Mouse (Mus musculus): ENCODE measurements at regions not wholly inside any gene's neighbourhood (a gene's known extent, or its start where the extent isn't known, plus 50 kb on each side); places are given as distances from the start of the nearest gene placed in this dataset.
"Not testable (repeated sequence)": the region's sequence is repeated elsewhere in the genome, so short reads cannot be mapped to it uniquely, and the experiment has no call there.

DNA sequence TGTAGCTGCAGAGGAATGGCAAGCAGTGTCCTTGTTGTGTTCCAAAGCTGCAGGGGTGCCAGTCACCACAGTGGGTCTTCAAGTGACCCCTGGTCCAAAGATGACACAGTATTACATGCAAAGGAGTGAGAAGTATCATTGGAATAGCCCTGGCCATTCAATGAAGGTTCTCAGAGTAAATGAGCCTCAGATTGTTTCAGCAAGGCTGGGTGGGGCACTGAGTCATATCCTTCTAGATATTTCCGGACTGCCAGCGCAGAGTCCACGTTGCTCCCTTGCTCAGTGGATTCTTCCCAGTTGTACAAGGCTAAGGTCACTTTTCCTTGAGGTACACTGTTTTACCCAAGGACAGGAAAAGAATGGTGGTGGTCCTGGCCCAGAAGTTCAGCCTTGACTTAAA lies 319.2 kb upstream of the Irx1 start:
- DNase-seq: no peak

- no peak for DNase-seq
These were observed 320.2 kb upstream of the Irx1 start for GRCm38 (mm10) chr13:72283701-72284100.

- DNase-seq: no peak
These were observed 322.8 kb upstream of the Irx1 start for GRCm38 (mm10) chr13:72286301-72286700.

DNA sequence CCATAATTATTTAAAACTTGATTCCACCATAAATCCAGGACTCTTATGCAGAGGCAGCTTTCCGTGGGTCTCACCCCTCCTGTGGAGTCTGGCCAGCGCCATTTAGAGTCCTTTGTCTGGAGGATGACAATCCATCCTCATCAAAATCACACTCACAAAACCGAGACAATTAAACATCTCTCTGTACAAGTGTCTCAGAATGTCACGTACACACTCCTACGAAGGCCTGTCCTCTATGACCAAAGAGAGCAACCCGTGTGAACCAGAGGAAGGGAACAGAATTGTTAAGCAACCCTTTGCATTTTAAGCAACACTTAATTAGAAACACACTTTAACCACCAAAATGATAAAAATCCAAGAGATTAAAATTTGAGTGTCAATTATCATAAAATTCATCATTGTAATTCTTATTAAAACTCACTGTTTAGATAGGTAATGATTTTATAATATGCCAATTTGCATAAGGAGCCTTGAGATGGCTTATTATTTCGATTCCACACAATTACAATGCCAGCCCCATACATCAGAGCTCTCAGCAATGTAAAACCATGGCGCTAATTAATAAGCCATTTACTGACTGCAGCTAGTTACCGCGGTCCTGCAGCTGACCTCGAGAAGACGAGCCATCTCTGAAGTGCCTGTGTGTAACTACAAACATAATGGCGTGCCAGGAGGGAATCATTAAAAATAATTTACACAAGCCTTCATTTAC lies 325.0 kb upstream of the Irx1 start:
- DNase-seq: no peak

GRCm38 (mm10) chr13:72289093-72289501 lies 325.6 kb upstream of the Irx1 start:
- DNase-seq: no peak

DNA sequence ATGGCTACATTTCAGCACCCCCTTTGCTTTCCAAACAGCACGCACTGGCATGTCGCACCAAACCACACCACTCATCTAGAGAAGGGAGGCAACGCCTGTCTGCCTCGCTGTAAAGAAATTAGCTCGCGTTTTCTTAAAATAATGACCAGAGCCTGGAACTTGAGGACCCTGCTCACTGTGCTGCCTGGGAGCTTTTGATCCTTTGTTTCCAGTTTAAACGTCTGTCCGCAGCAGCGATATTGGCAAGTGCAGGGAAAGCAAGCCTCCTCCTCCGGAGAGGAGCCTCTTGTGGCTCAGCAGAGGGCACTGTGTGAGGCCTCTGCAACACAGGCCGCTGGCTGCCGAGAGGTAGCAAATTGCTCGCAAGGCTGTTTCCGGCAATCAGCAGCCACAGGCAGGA lies 328.8 kb upstream of the Irx1 start:
- DNase-seq: no peak

GRCm38 (mm10) chr13:72293059-72293694 lies 329.7 kb upstream of the Irx1 start:
- DNase-seq: no peak

- no peak for DNase-seq
These were observed 330.3 kb upstream of the Irx2 start for GRCm38 (mm10) chr13:72298264-72298870.

- DNase-seq: no peak
These were observed 329.0 kb upstream of the Irx2 start for GRCm38 (mm10) chr13:72299660-72300059.

GRCm38 (mm10) chr13:72301114-72301513 lies 327.5 kb upstream of the Irx2 start:
- DNase-seq: no peak

DNA sequence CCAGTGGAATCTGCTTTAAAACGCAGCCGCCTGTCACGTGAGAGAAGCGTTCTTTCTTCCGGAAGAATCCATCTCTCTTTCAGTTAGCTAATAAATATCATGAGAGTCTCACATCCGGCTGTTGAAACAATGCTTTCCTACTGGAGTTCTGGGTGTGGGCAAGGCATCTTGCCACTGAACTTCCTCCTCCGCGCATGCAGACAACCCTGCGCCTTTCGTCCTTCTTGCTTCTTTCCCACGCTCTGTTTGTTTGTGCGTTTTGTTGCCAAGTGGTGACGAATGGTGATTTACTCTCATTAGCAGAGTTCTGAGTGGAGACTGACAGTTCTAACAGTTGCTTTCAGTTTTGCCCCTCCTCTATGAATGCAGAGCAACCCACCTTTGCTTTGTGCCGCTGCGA lies 326.8 kb upstream of the Irx2 start:
- DNase-seq: no peak

DNA sequence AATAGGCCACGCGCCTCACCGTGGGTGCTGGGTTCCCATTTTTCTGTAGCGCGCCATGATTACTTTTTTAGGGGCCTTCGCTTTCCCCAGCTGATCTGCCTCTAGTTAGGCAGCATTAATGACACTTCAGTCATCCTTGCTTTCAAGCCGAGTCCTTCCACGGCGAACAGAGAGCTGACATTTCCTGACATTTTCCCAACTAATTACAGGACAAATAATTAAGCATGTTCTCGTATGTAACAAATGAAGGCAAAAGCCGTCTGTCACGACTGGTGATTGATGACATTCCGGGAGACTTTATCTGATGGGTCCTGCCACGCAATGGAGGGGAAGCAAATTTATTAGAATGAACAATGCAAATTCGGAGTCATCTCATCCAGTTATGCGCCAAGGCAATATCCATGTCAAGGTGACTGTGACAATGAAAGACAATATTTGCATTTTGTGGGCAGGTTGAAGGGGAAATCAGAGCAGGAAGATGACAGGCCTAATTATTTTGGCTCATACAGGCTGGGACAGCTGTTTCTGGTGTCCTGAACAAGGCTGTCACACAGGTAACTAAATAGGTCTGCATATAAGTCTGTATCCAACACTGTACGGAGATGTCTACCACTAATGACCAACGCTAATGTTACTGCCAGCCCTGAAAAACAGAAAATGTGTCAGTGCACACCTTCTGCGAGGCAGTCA lies 326.0 kb upstream of the Irx2 start:
- no peak for DNase-seq

GRCm38 (mm10) chr13:72303126-72303760 lies 325.4 kb upstream of the Irx2 start:
- no peak for DNase-seq

DNA sequence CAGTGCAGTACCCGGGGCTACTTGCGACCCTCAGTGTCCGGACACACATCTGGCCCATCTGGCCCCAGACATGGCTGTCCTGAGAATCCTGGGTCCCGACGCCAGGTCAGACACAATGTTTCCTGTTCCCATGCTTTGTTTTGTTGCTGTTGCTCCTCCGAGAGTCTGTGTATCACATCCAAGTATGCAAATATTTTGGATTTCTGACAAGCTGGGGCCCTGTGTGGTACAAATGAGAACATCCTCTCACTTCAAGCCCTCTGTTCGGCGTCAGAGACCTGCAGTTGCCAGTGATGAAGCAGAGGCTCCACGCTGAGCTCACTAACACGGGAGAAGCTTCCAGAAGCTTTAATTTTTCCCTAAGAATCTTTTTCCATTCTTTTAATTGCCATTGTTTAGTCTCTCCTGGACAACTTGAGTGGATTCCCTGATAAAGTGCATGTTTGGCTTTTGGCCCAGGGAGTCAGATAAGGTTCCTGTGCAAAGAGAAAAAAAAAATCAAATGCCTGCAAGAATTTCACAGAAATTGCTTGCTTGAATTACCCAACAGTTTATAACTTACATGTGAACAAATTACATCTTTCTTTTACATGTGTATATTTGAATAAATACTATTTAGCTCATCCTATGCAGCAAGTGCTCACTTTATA lies 304.5 kb upstream of the Irx2 start:
- no peak for DNase-seq

DNA sequence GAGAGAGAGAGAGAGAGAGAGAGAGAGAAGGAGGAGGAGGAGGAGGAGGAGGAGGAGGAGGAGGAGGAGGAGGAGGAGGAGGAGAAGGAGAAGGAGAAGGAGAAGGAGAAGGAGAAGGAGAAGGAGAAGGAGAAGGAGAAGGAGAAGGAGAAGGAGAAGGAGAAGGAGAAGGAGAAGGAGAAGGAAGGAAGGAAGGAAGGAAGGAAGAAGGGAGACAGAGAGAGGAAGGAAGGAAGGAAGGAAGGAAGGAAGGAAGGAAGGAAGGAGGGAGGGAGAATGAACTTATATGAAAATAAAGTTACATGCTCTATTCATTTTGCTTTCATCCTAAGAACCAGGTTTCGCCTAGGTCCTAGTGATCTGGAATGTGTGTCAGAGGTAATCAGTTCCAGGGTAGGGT lies 302.4 kb upstream of the Irx2 start:
- DNase-seq: not testable (repeated sequence)

GRCm38 (mm10) chr13:72345647-72346133 lies 282.9 kb upstream of the Irx2 start:
- no peak for DNase-seq

DNA sequence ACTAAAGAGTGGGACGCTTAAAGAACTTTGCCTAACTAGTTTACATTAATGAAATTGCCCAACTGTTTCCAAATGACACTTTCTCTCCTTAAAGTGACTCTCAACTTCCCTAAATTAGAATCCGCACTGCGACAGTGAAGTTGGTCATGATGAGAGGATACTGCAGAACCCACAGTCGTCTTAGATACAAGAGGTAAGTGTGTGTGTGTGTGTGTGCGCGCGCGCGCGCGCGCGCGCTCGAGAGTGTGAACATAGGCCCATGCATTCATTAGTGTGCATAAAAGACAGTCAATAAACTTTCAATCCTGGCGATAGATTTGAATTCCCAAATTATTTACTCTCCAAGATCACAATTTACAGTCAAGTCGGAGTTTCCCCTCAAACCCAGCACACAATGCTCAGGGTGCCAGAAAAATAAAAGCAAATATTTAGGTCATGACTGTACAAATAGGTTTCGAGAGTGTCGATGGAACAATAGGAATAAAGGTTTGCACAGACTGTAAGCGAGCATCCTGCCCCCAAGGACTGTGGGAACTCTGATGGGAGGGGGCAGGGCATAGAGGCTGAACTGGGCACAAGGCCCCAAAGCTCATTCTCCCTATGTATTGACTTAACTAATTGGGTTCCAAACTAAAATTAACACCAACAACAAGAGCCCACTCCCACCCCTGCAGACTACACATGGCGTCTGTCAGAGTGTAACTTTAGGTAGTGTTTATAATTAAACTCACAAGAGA lies 282.2 kb upstream of the Irx2 start:
- DNase-seq: no peak

DNA sequence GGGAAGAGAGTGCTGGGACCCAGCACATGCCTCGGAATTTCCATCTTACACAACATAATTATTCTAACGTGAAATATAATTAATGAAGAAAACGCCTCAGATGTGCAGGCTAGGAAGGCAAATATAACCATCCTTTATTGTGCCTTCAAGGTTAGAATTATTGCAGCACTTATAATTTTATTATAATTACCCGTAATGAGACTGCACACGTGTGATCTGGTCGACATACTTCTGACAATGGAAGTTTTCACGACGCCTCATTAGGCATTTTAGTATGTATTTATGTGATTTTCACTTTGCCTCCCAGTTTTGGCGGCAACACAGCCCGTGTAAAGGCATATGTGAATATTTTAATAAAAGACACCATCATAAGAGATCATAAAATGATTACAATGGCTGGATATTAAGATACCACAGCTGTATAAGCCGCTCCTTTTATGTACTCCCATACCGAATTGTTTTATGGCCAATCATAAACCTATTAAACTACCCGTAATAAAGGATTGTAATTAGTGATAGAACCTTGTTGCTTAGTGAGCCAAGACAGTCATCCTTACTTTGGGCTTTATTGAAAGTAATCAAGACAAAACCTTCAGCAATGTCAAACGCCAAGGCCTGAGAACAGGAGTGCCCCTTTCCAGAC lies 281.6 kb upstream of the Irx2 start:
- DNase-seq: no peak

DNA sequence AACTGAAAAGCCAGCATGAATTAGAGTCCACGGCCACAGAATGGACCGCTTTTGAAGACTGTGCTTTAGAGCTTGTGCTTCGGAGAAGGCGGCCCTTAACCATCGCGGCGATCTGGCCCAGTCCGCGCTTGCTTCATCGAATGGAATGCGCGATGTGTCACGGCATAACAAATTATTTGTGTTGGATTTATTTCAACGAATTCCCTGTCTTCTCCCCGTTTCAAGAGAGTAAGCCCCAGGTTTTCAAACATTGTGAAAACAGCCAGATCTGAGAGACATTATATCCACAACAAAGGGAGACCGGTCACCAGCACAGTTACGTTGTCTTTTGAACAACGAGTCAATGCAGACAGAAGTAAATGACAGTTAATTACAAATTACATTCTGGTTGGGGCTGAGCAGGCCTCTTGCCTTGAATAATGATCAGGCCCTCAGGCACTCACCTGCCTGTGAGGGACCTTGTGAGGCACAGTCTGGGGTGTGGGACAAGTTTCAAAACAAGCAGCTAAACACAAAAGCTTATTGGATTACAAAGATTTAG lies 275.9 kb upstream of the Irx2 start:
- no peak for DNase-seq

DNA sequence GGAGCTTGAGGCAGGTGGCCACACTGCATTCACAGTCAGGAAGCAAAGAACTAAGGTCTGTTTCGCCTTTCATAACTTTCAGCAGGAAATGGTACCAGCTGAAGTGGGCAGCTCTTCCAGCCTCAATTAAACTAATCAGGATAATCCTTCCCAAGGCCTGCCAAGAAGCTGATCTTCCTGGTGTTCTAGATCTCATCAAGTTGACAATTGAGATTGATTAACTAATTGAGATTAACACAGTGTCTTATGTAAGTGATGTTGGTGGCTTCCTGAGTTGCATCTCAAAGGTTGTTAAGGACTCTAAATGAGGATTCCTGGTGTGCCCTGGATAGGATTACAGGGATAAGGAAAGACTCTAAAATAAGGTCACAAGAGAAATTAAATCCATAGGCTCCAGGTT lies 273.3 kb upstream of the Irx2 start:
- no peak for DNase-seq

DNA sequence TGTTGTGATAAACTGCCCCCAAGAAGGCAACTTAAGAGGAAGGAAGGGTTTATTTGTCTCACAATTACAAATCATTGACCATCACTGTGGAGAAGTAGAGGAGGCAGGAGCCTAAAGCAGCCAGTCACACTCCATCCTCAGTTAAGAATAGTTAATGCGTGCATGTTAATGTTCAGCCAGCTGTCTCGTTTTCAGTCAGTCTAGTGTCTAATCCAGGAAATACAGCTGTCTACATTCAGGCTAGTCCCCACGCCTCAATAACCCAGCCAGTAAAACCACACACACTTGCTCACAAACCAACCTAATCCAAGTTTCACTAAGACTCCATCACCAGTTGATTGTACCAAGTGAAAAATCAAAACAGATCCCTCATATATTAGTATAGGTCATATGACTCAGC lies 272.8 kb upstream of the Irx2 start:
- no peak for DNase-seq

All from cerebellum, adult 9-10 months (tissue).